Mouse (Mus musculus) liver, postnatal 0 days (tissue): ENCODE results near the gene Ccdc28b. TPM values are rescaled to one million over a fixed set of nuclear protein-coding genes. Genes with fewer than 3 reads are reported as not detected.

ENCODE experiments used
- ATAC-seq: fragments of 200-750 bp; cut with Nextera tagmentation; 2 replicates; pipeline ENCODE4 v1.8.0; 2017; ENCODE audit warnings: mild to moderate bottlenecking, moderate library complexity
- DNase-seq: peaks from one replicate; pipeline ENCODE4 v3.0.0-alpha.2; 2016
- H3K27ac ChIP-seq: fragments of 300-500 bp; sonication (generic); 2 replicates; pipeline ENCODE4 v1.5.1; 2014; ENCODE audit warnings: antibody characterized with exemption, moderate library complexity, mild to moderate bottlenecking, low read depth
- H3K27me3 ChIP-seq: fragments of 300-500 bp; sonication (generic); 2 replicates; pipeline ENCODE4 v1.6.1; 2014; ENCODE audit warnings: low read length, control low read depth, mixed read lengths; ENCODE audit not compliant: insufficient read depth
- H3K36me3 ChIP-seq: fragments of 300-500 bp; sonication (generic); replicated peaks from 2 replicates; pipeline ENCODE4 v1.6.1; 2014; ENCODE audit warnings: mild to moderate bottlenecking, control low read depth, low read length, moderate library complexity, mixed read lengths; ENCODE audit not compliant: insufficient read depth
- H3K4me1 ChIP-seq: fragments of 300-500 bp; sonication (generic); 2 replicates; pipeline ENCODE4 v1.6.1; 2014; ENCODE audit warnings: antibody characterized with exemption, mild to moderate bottlenecking, control low read depth; ENCODE audit not compliant: insufficient read depth
- H3K4me2 ChIP-seq: fragments of 300-500 bp; sonication (generic); 2 replicates; pipeline ENCODE4 v1.6.1; 2014; ENCODE audit warnings: low read depth, mild to moderate bottlenecking, low read length, moderate library complexity, mixed read lengths
- H3K4me3 ChIP-seq: fragments of 300-500 bp; sonication (generic); 2 replicates; pipeline ENCODE4 v1.5.1; 2014; ENCODE audit warnings: low read depth, low read length
- H3K9ac ChIP-seq: fragments of 300-500 bp; sonication (generic); replicated peaks from 2 replicates; pipeline ENCODE4 v1.6.1; 2014; ENCODE audit warnings: mild to moderate bottlenecking, moderate library complexity
- H3K9me3 ChIP-seq: fragments of 300-500 bp; sonication (generic); 2 replicates; pipeline ENCODE4 v1.6.1; 2016; ENCODE audit warnings: mild to moderate bottlenecking, control low read depth, low read length, mixed read lengths
- CTCF ChIP-seq: sonication (generic); IDR thresholded peaks from 2 replicates; pipeline ENCODE4 v1.5.1; 2016; ENCODE audit warnings: antibody characterized with exemption, low read depth
- EP300 ChIP-seq: IDR thresholded peaks from 2 replicates; pipeline ENCODE4 v1.6.1; 2016; ENCODE audit warnings: antibody characterized with exemption, low read depth, mild to moderate bottlenecking
- WGBS: fragments of 180-500 bp; shearing (Covaris S2); extraction: QIAGEN DNeasy Blood & Tissue Kit; methylation state at CpG from one replicate; pipeline ENCODE4 v1.1.7; 2014; ENCODE audit not compliant: insufficient replicate concordance; 5-methylcytosine and 5-hydroxymethylcytosine counted together
- polyA plus RNA-seq: library from polyadenylated mRNA; unstranded; fragments of >200 nt; fragmentation: Nextera tagmentation; extraction: Ambion mirVana; gene quantifications from 2 replicates; pipeline ENCODE4 v1.2.1, GENCODE M21; 2015

The Ccdc28b gene
- polyA plus RNA-seq, 1 experiment from 2014 or later, result 13.1 TPM

- Histone ChIP-seq H3K9me3 (no peaks in the 10 kb centered on the region), H3K4me2 (no peak overlapping the region), H3K27ac (no peak overlapping the region), H3K27me3 (no peaks in the 10 kb centered on the region), H3K4me3 (no peak overlapping the region), H3K4me1 (peaks cover 8% of the 10 kb centered on the region; the same call in 1 of the 2 replicates), H3K36me3 (peaks cover 2% of the 10 kb centered on the region; the same call in 1 of the 2 replicates), H3K9ac (no peak overlapping the region)
- DNase-seq, result no peak
- TF ChIP-seq EP300, result no peak
- no peak for TF ChIP-seq CTCF
- WGBS, result 85% methylated on average over 3 of the region's 3 CpGs
- ATAC-seq, result no peak
These were observed 7.1 kb downstream of the Ccdc28b start for GRCm38 (mm10) chr4:129616631-129617030.

GRCm38 (mm10) chr4:129615801-129616290, 7.9 kb downstream of the Ccdc28b start:
- Histone ChIP-seq H3K9me3 (no peaks in the 10 kb centered on the region), H3K36me3 (peaks cover 2% of the 10 kb centered on the region; the same call in 1 of the 2 replicates), H3K9ac (no peak overlapping the region), H3K27me3 (no peaks in the 10 kb centered on the region), H3K4me3 (no peak overlapping the region), H3K4me1 (peaks cover 8% of the 10 kb centered on the region; the same call in 1 of the 2 replicates), H3K4me2 (no peak overlapping the region), H3K27ac (no peak overlapping the region)
- DNase-seq (no peak), ATAC-seq (no peak)
- WGBS, result 83% methylated on average over 9 of the region's 9 CpGs
- no peak for TF ChIP-seq EP300
- no peak for TF ChIP-seq CTCF

DNA sequence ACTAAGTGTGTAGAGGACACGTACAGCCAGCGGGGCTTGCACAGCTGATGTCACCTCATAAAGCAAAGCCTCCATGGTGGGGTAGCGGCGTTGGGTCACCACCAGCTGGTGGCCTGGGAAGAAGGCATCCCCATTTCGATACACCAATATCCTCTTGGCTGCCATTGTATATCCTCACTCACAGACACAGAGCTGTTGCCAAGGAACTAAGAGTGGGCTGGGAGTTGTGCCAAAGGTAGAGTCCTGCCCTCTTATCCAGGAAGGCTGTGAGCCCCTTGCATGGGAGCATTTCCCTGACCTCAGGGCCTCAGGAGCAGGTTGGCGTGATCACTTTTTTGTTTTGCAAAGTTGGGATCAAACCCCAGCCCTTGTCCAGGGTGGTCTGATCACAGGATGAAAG, 9.7 kb downstream of the Ccdc28b start, which contains the start of gene Dcdc2b:
Gene Dcdc2b, minus strand, starts transcription at position 165 of the 400 bp plus-strand sequence.
- Histone ChIP-seq H3K36me3 (peaks cover 6% of the 10 kb centered on the region), H3K27ac (no peak within 1 kb of the TSS), H3K27me3 (no peaks in the 10 kb centered on the region), H3K4me1 (peaks cover 8% of the 10 kb centered on the region; the same call in 1 of the 2 replicates), H3K9ac (no peak within 1 kb of the TSS), H3K4me2 (no peak within 1 kb of the TSS), H3K4me3 (no peak within 1 kb of the TSS), H3K9me3 (no peaks in the 10 kb centered on the region)
- DNase-seq (no peak), ATAC-seq (no peak)
- TF ChIP-seq EP300, result no peak
- WGBS, result 86% methylated on average over 6 of the region's 6 CpGs

DNA sequence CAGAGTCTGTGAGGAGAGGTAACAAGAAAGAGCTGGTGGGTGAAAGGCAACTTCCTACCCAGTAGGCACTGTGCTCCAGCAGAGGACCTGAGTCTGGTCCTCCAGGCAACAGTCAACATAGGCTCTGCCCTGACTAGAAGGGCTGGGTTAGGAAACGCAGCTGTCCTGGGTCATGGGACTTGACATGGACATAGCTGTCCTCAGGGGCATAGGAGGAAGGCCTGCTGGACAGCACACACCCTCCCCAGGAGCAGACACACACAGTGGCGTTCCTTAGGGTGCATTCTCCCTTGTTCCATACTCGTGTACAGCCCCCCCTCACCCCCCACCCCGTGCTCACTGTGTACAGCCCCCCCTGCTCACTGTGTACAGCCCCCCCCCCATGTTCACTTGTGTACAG, 13.3 kb downstream of the Ccdc28b start:
- no peak overlapping the region for H3K27ac ChIP-seq
- H3K9ac ChIP-seq, result no peak overlapping the region
- peaks cover 26% of the 10 kb centered on the region for H3K36me3 ChIP-seq
- H3K4me1 ChIP-seq, result peaks cover 5% of the 10 kb centered on the region; the same call in 1 of the 2 replicates
- no peak for DNase-seq
- WGBS, result 60% methylated on average over 4 of the region's 4 CpGs
- no peaks in the 10 kb centered on the region for H3K27me3 ChIP-seq
- H3K9me3 ChIP-seq, result no peaks in the 10 kb centered on the region
- H3K4me2 ChIP-seq, result no peak overlapping the region
- ATAC-seq, result no peak
- no peak overlapping the region for H3K4me3 ChIP-seq
- TF ChIP-seq EP300, result no peak
- TF ChIP-seq CTCF, result no peak

DNA sequence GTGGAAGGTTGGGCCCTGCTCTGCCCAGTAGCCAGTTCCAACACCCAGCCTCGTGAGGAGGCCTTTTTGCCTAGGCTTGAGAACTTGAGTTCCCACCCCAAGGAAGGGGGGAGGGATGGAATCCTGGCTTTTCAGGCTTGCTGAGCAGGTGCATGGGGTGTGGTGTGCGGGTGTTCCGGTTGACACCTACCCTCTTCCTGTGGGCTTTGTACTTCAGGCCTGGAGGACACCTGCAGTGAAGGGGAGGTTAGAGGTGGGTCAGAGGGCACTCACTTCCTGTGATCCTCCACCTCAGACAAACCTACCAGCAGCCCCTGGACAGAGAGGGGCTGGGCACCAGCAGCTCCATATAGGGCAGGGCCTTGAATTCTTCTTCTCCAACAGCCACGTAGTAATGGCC, 13.7 kb downstream of the Ccdc28b start:
- Histone ChIP-seq H3K27ac (no peak overlapping the region), H3K9me3 (no peaks in the 10 kb centered on the region), H3K4me3 (no peak overlapping the region), H3K9ac (no peak overlapping the region), H3K27me3 (no peaks in the 10 kb centered on the region), H3K4me2 (no peak overlapping the region), H3K4me1 (peaks cover 5% of the 10 kb centered on the region; the same call in 1 of the 2 replicates), H3K36me3 (peaks cover 29% of the 10 kb centered on the region)
- no peak for DNase-seq
- no peak for ATAC-seq
- no peak for TF ChIP-seq EP300
- TF ChIP-seq CTCF, result no peak
- WGBS, result 76% methylated on average over 4 of the region's 4 CpGs

DNA sequence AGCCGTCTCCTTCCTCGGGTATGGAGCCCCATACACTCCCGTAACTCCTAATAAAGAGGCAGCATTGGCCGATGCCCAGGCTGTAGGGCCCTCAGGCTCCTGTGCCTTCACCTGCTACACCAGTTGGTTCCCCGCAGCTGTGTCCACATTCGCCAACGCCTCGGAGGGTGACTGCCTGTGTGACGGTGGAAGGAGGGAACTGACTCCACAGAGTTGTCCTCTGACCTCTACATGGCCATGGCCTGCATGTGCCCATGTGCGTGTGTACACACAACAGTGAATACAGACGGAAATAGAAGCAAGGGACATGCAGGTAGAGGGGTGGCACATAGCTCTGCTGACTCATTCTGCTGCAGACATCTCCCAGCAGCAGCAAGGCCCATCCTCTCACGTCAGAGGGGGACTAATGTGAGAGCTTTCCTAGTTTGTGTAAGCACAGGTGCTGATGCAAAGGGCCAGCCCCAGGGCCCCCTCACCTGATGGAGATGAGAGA, 14.6 kb downstream of the Ccdc28b start:
- 77% methylated on average over 12 of the region's 12 CpGs for WGBS
- Histone ChIP-seq H3K27me3 (no peaks in the 10 kb centered on the region), H3K36me3 (peaks cover 37% of the 10 kb centered on the region), H3K4me3 (no peak overlapping the region), H3K4me2 (no peak overlapping the region), H3K9me3 (no peaks in the 10 kb centered on the region), H3K9ac (no peak overlapping the region), H3K4me1 (peaks cover 5% of the 10 kb centered on the region; the same call in 1 of the 2 replicates), H3K27ac (no peak overlapping the region)
- ATAC-seq, result no peak; the same call in 1 of the 2 replicates
- DNase-seq, result no peak
- no peak for TF ChIP-seq CTCF
- TF ChIP-seq EP300, result no peak
